Mouse (Mus musculus): ENCODE data around the gene Ptprg.

DNA sequence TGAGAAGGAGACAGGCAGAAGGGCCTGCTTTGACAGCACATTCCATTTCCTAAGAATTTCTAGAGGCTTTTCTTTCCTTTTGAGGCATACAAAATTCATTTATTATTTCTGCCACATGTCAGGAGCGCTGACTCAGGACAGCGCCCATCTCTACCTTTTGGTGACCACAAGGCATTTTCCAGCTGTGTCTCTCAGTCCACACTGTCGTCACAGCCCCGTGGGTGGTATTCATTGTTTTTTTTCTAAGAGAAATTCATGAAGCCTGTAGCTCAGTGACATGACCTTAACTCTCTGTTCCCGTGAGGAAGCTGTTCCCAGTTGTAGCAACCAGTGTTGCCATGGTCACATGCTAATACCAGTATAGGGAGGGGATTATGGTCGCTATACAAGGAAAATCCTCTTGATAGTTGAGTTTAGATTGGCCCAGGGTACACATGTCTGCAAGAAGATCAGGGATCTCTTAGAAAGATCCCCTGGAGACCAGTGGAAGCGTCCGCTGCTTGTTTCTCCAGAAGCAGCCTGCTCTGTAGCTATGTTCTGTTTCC is 590.7 kb downstream of the Ptprg start:
- no peak for TF ChIP-seq CTCF (IDR thresholded peaks at IDR 0.05; ENCODE audit: control insufficient read depth, insufficient read depth, insufficient read length)
- TF ChIP-seq MYOD1 (IDR thresholded peaks at IDR 0.05; ENCODE audit: control insufficient read depth, insufficient read length, low read depth): no peak
- no peak for TF ChIP-seq MAX (IDR thresholded peaks at IDR 0.05)

Measured in C2C12 (cell line).